Mouse (Mus musculus): ENCODE measurements around the gene Tnks1bp1.

DNA sequence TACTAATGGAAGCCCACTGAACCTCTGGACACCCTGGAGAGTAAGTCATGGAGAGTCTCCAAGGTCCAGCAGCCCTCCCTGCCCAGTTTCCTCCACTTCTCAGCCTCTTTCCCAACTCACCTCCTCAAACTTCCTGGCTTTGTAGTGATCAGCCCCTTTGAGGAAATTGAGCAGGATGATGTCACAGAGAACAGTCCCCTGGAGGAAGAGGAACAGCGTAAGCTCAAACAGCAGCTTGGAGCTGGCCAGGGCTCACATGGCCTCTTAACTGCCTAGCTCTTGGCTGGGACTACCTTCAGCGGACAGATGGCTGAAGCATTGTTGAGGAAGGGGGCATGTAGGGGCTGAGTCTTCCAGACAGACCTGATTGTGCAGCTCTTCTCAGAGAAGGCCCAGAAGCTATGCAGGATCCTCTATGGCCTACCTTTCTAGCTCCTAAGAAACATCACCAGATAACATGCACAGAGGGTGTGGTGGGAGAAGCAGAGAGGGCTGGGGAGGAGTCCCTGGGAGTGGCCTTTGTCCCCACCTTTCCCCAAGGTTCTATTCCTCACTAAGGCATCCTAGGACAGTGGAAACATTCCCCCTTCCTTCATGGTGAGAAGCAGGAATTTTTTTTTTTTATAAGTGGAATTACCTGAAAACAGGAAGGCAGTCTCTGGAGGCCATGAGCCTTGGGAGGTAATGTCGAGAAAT, 48.2 kb upstream of the Tnks1bp1 start:
- TF ChIP-seq POLR2A (IDR thresholded peaks at IDR 0.05; ENCODE audit: extremely low read depth, insufficient read depth, low read length) (no peak), CTCF (IDR thresholded peaks at IDR 0.05; ENCODE audit: extremely low read depth, insufficient read depth, low read length) (no peak)

All from cortical plate, adult 2 months (tissue).